Mouse (Mus musculus): ENCODE data around the gene Krtap5-5. TPM values are rescaled to one million over a fixed set of nuclear protein-coding genes. Genes with fewer than 3 reads are reported as not detected.

Krtap5-5 gene
- polyA plus RNA-seq (2017; shearing (Covaris generic)), result not detected

DNA sequence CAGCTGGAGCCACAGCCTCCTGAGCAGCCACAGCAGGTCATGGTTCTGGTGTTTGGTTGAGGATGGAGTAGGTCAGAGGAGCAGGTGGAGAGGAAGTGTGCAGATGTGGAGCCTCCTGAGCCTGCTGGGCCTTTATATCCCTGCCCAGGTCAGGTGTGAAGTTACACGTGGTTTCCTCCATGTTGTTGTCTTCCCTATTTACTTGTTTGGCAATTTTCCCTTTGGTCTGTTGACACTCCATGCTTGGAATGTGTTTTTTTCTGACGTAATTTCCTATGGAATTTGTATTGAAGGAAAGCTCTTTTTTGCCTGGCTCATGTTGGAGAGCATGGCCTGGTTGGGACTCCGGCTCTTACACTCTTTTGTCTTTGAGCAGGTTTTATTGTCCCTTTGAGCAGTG, at the start of gene Krtap5-5:
Krtap5-5 (minus strand) TSS at position 101 of the 400 bp plus-strand sequence.

DNA sequence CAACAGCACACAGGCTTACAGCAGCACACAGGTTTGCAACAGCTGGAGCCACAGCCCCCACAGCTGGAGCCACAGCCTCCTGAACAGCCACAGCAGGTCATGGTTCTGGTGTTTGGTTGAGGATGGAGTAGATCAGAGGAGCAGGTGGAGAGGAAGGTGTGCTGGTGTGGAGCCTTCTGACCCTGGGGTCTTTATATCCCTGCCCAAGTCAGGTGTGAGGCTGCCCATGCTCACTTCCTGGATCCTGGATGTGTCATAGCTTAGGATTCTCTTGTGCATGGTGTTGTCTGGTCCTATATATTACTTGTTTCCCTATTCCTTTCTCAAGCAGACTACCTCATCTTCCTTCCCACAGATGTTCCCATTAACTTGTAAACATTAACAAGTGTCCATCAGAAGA, 44.5 kb upstream of the Krtap5-5 start, which contains the start of gene Gm4559:
Gm4559 (minus strand) TSS at position 101 of the 400 bp plus-strand sequence.

DNA sequence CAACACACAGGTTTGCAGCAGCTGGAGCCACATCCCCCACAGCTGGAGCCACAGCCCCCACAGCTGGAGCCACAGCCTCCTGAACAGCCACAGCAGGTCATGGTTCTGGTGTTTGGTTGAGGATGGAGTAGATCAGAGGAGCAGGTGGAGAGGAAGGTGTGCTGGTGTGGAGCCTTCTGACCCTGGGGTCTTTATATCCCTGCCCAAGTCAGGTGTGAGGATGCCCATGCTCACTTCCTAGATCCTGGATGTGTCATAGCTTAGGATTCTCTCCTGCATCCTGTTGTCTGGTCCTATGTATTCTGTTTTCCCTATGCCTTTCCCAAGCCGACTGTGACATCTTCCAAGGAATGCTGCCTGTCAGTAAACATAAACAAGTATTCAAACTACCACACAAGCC, 28.5 kb upstream of the Krtap5-5 start, which contains the start of gene Gm2431:
Gm2431 (minus strand) TSS at position 101 of the 400 bp plus-strand sequence.

DNA sequence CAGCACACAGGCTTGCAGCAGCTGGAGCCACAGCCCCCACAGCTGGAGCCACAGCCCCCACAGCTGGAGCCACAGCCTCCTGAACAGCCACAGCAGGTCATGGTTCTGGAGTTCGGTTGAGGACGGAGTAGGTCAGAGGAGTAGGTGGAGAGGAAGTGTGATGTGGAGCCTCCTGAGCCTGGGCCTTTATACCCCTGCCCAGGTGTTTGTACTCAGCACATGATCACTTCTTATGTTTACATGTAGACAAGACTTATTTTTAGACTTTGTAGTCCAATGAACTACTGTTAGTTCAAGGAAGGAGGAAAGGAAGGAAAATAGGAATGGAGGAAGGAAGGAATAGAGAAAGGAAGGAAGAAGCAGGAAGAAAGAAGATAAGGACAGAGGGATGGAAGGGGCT, 11.2 kb upstream of the Krtap5-5 start, which contains the start of gene Gm40460:
Gm40460 (minus strand) TSS at position 101 of the 400 bp plus-strand sequence.

DNA sequence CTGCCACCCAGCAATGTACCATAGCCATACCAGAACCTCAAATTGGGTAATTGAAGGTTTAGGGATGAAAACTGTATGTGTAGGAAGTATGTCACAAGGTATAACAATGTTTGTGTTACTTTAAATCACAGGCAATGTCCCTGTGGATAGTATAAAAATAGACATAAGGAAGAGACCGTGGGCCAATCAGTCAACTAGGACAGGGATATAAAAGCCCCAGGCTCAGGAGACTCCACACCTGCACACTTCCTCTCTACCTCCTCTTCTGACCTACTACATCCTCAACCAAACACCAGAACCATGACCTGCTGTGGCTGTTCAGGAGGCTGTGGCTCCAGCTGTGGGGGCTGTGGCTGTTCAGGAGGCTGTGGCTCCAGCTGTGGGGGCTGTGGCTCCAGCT, 18.2 kb downstream of the Krtap5-5 start, which contains the start of gene Gm7579:
Gm7579 (plus strand) TSS at position 301 of the 400 bp plus-strand sequence.

DNA sequence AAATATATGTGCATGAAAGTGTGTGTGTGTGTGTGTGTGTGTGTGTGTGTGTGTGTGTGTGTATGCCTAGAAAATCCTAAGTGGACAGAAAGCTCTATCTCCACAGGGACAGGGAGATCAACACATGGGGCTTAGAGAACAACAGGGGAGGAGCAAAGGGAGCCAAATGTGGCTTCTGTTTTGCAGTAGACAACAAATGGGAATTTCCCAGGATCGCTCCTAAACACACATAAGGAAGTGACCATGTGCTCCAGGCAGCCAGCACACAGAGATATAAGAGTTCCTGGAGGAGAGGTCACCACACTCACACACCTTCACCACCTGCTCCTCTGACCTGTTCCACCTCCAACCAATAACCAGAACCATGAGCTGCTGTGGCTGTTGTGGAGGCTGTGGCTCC, 28.7 kb downstream of the Krtap5-5 start, which contains the start of gene Krtap5-3:
Krtap5-3 (plus strand) TSS at position 301 of the 400 bp plus-strand sequence.

DNA sequence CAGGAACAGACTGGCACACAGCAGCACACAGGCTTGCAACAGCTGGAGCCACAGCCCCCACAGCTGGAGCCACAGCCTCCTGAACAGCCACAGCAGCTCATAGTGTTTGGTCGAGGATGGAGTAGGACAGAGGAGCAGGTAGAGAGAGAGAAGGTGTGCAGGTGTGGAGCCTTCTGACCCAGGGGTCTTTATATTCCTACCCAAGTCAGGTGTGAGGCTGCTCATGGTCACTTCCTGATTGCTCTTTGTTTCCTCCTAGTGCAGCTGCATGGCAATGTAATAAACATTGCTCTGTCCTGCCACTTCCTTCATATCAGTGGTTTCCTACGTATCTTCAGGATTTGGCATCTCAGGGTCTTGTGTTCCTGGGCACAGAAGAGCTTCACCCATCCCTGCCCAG, 39.5 kb downstream of the Krtap5-5 start, which contains the start of gene Gm10153:
Gm10153 (minus strand) TSS at position 101 of the 400 bp plus-strand sequence.

Other genes starting within 250 kb of the Krtap5-5 start
- 98.5 TPM for gene Mob2, start 168.9 kb downstream of the Krtap5-5 start, polyA plus RNA-seq (2017; shearing (Covaris generic))
- not detected for gene Dusp8, start 134.1 kb downstream of the Krtap5-5 start, polyA plus RNA-seq (2017; shearing (Covaris generic))
- not detected for gene Gm45618, start 109.2 kb downstream of the Krtap5-5 start, polyA plus RNA-seq (2017; shearing (Covaris generic))
- gene Gm39115, start 93.9 kb downstream of the Krtap5-5 start, polyA plus RNA-seq (2017; shearing (Covaris generic)), result not detected
- not detected for gene Gm45337, start 85.4 kb downstream of the Krtap5-5 start, polyA plus RNA-seq (2017; shearing (Covaris generic))
- gene Gm29735, start 72.9 kb downstream of the Krtap5-5 start, polyA plus RNA-seq (2017; shearing (Covaris generic)), result not detected
- gene Gm4553, start 64.2 kb downstream of the Krtap5-5 start, polyA plus RNA-seq (2017; shearing (Covaris generic)), result not detected
- gene Krtap5-2, start 54.0 kb downstream of the Krtap5-5 start, polyA plus RNA-seq (2017; shearing (Covaris generic)), result not detected
- not detected for gene Gm10153, start 39.6 kb downstream of the Krtap5-5 start, polyA plus RNA-seq (2017; shearing (Covaris generic))
- gene Krtap5-3, start 28.6 kb downstream of the Krtap5-5 start, polyA plus RNA-seq (2017; shearing (Covaris generic)), result not detected
- gene Gm7579, start 18.1 kb downstream of the Krtap5-5 start, polyA plus RNA-seq (2017; shearing (Covaris generic)), result not detected
- gene Gm40460, start 11.1 kb upstream of the Krtap5-5 start, polyA plus RNA-seq (2017; shearing (Covaris generic)), result not detected
- gene Gm2431, start 28.4 kb upstream of the Krtap5-5 start, polyA plus RNA-seq (2017; shearing (Covaris generic)), result not detected
- gene Gm4559, start 44.4 kb upstream of the Krtap5-5 start, polyA plus RNA-seq (2017; shearing (Covaris generic)), result not detected
- gene Krtap5-1, start 67.1 kb upstream of the Krtap5-5 start, polyA plus RNA-seq (2017; shearing (Covaris generic)), result not detected
- gene Krtap5-4, start 73.6 kb upstream of the Krtap5-5 start, polyA plus RNA-seq (2017; shearing (Covaris generic)), result not detected
- 2.5 TPM for gene Ifitm10, start 143.8 kb upstream of the Krtap5-5 start, polyA plus RNA-seq (2017; shearing (Covaris generic))
- not detected for gene Gm49369, start 152.7 kb upstream of the Krtap5-5 start, polyA plus RNA-seq (2017; shearing (Covaris generic))
- 443 TPM for gene Ctsd, start 158.1 kb upstream of the Krtap5-5 start, polyA plus RNA-seq (2017; shearing (Covaris generic))
- gene Syt8, start 204.9 kb upstream of the Krtap5-5 start, polyA plus RNA-seq (2017; shearing (Covaris generic)), result not detected
- not detected for gene Tnni2, start 211.8 kb upstream of the Krtap5-5 start, polyA plus RNA-seq (2017; shearing (Covaris generic))
- 1,202 TPM for gene Lsp1, start 230.8 kb upstream of the Krtap5-5 start, polyA plus RNA-seq (2017; shearing (Covaris generic))